Mouse (Mus musculus) heart, postnatal 10 days (tissue): ENCODE data around the gene Nrsn2. TPM values are rescaled to one million over a fixed set of nuclear protein-coding genes. Genes with fewer than 3 reads are reported as not detected.
A peak's percentile ranks its signal among the peaks of the same experiment; 100 is the strongest.
"Not testable (repeated sequence)": the region's sequence is repeated elsewhere in the genome, so short reads cannot be mapped to it uniquely, and the experiment has no call there.

Source experiments
- DNase-seq, 2 experiments: peaks; one replicate each; pipeline ENCODE4 v3.0.0; 2021
- intact Hi-C: fragments of 180-260 bp; cut with DNase I; formaldehyde crosslinking; loops from one replicate; pipeline ENCODE4 v1.15.1; 2025
- total RNA-seq, 2 experiments: library from RNA; stranded (reverse); gene quantifications; 2 replicates each; pipeline ENCODE4 v1.2.3; 2021

Gene Nrsn2
- total RNA-seq, 2 experiments from 2014 or later, result not detected

DNA sequence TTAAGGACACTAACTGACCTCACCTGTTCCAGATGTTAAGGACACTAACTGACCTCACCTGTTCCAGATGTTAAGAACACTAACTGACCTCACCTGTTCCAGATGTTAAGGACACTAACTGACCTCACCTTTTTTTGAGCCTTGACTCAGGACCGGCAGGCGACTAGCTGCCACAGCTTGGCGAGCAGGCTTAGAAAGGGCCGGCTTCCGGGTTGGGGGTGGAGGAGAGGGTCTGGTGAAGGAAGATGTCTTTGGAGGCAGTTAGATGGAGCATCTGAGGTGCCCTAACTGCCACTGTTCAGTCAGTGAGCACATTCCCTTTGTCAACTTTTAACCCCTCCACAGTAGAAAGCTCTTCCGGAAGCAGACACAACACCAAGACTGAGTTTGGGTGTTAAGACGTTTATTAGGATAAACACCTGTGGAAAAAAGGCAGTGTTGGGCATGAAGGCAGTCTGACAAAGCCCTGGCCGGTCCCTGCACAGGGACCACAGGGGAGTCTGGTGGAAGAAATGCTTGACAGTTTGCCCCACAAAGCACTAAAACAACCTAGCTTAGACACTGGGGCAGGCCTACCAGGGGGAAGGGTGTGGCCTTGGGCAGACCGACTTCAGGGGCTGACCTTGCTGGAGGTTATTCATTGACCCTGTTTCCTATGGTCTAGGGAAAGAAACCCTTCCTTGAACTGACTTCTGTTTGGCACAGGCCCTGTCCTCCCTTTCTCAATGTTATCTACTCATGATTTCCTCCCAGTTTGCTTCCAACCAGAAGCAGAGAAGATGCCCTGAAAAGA is 17.0 kb upstream of the Nrsn2 start:
- intact Hi-C loops, result loop anchor here (1.0 to 5.0 kb wide), 2 partner anchors 44 to 149 kb away; partner anchors contain the start of gene Defb29
- DNase-seq, result no peak

DNA sequence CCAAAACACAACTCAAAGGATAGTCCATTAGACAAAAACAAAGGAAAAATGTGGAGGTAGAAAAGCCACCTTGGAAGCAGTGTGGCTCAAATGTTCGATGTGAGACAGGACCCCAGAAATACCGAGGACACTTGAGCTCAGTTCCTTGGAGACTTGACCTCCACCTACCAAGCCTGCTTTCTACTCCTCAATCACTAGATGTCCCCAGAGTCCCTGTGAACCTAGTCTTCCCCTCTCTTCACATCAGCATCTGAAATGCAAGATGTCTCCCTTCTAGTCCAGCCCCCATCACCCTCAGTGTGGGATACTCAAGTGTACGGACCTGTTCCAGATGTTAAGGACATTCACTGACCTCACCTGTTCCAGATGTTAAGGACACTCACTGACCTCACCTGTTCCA is 16.3 kb upstream of the Nrsn2 start:
- intact Hi-C loops, result loop anchor here (1.0 to 5.0 kb wide), 2 partner anchors 45 to 150 kb away; partner anchors contain the start of gene Defb29
- DNase-seq, result peak; percentile 67 to 72

DNA sequence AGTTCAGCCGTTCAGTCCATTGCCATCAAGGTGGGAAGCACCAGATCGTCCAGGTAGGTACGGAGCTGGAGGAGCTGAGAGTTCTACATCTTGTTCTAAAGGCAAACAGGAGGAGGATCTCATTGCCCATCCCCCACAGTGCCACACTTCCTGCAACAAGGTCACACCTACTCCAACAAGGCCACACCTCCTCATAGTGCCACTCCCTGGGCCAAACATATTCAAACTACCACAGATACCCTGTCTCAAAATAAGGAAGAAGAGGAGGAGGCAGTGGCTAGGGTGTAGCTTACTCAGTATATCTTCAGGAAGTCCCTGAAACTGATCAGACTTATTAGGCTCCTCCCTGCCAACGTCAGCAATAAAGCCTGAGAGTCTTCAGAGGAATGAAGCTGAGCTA is 7.8 kb upstream of the Nrsn2 start:
- no peak for DNase-seq

DNA sequence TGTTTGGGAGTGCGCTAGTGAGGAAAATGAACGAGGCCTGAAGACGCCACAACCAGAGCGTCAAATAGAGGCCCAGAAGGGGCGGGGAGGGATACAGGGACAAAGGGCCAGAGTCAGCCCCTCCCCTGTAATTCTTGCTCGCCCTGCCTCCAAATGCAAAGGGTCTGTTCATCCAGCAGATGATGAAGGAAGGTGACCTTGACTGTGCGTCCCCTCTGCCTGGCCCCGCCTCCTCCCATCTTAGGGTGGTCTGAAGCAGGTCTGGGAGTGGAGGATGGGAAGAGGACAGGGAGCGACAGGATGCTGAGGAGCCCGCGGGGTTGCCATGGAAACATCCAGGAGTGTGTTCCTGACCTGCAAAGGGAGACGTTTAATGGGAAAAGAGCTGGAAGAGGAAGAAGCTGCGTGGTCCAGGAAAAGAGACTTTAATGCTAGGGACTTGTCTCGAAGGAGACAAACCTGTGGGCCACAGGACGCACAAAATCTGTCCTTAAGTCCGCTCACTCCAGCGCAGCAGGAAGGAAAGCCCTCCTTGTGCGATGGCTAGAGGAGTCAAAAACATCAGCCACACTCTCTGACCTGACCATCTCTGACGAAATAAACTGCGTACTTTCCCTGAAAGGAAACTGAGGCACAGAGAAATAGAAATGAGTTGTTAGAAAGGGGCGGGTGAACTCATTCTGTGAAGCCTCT is 640 bp downstream of the Nrsn2 start:
- intact Hi-C loops, result no loop called here

More for the DNA sequence above, 7.8 kb upstream of the Nrsn2 start:
- intact Hi-C loops, result no loop called here

DNA sequence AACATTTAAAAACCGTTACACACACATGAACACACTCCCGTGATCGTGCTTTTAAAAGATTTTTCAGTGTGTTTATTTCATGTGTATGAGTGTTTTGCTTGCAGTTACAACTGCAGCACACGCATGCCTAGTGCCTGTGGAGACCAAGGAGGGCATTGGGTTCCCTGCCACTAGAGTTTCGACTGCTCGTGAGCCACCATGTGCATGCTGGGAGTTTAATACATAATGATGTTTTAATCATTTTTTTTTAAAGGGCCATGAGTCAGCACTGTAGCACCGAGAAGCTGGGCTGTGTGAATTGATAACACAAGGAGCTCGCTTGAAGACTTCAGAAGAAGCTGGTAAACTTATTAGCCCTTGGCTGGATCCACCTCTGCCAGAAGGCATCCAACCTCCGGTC is 2.9 kb downstream of the Nrsn2 start:
- intact Hi-C loops, result no loop called here
- no peak for DNase-seq

More for the DNA sequence above, 640 bp downstream of the Nrsn2 start:
- no peak for DNase-seq

DNA sequence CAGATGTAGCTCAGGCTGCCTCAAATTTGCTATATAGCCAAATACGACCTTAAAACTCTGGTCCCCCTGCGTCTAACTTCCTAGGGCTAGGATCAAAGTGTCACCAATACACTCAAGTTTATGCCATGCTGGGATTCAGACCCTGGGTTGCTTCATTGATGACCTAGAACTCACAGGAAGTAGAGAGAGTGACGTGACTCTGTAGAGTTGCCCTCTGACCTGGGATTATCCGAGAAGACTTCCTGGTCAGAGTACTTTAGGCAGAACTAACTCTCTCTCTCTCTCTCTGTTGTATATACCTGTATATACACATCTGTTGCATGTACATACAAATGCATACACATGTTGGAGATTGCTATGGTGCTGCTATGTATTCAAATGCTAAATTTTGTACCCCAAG is 3.8 kb downstream of the Nrsn2 start:
- DNase-seq, result no peak
- intact Hi-C loops, result no loop called here

DNA sequence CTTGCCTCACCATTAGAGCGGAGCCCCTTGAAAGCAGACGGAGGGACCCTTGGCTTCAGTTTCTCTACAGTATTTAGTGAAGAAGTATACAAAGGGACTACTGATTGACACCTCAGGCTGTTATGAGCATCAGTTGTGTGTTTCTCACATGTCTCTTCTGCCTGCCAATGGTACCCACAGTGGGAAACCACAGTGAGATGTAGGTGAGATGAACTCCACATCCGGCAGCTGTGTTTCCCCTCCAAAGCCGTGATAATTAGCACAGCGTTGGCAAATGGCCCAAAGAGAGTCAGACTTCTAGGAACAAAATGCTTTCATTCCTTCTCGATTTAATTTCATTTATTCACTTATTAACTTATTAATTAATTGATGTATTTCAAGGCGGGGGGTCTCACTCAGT is 4.3 kb downstream of the Nrsn2 start:
- intact Hi-C loops, result no loop called here
- DNase-seq, result no peak

DNA sequence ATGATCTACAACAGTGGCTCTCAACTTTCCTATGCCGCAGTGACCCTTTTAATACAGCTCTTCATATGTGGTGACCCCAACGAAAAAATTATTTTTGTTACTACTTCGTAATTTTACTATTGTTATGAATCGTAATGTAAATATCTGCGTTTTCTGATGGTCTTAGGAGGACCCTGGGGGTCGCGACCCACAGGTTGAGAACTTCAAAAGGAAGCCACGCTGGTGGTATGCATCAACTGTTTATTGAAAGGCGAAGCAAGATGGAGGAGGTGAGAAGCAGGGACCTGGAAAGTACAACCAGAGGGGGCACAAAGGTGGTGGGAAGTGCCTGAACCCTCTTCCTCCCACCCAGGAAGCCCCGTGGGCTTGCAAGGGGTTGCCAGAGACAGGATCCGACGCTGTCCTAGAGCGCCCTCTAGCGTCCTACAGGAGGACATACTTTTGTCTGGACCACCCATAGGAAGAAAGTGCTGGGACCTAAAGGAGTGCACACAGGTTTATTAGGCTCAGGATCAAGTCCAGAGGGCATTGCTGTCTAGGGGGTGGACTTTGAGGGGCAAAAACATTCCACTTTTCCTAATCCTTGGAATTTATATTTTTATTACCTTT is 7.8 kb downstream of the Nrsn2 start:
- peak; percentile 57 to 83 for DNase-seq
- intact Hi-C loops, result loop anchor here (2.0 to 5.0 kb wide), 4 partner anchors 76 to 340 kb away; partner anchors contain the start of gene Tbc1d20

DNA sequence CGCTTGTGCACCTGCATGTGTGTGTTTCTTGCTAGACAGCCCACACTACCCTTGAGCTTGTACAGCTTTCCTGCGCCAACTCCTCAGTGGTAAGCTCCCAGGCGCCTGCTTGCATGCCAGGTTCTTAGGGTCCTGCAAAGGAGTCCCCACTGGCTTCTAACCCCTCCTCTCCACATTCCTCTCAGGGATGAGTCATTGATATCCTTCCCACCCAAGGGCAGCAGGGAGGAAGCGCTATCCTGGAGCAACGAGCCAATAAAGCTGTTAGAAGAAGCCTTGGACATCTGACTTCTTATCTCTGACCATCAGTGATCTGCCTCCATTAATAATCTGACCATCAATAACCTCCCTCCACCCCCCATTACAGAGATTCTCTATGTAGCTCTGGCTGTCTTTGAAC is 8.5 kb downstream of the Nrsn2 start:
- intact Hi-C loops, result loop anchor here (2.0 to 5.0 kb wide), 4 partner anchors 76 to 339 kb away; partner anchors contain the start of gene Tbc1d20
- no peak for DNase-seq

DNA sequence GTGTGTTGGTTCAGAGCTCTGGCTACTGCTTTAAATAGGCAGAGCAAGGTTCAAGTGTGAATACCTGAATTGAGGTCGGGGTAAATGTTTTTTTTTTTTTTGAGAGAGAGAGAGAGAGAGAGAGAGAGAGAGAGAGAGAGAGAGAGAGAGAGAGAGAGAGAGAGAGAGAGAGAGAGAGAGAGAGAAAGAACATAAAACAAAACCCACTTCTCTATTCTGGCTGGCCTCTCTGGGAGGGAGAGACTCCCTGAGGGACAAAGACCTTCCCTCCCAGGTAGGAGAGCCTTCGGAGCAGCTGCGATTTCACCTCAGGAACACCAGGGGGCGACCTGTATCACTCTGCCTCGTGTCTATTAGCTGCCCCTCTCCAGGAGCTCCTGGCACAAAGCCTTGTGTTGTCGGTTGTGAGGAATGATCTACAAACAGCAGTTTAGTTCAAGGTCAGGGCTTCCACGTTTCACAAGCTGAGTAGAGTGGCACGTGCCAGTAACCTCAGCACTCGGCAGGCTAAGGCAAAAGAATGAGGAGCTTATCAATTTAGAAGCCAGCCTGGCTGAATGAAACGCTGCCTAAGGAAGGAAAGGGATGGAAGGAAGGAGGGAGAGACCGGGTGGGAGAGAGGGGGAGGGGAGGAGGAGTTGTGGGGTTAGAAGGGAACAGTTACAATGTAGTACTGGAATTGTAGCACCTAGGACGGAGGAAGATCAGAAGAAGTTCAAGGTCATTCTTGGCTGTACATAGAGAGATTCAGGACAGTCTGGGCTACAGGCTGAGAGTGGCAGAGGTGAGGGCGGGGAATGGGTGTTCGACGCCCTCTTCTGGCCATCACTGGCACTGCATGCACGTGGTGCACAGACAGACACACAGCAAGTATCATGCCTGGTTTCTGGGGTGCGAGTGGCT is 12.9 kb downstream of the Nrsn2 start:
- DNase-seq, result peak; percentile 90 to 93
- intact Hi-C loops, result loop anchor here (2.0 kb wide), 1 partner anchor 31 kb away; the partner anchor contains the start of gene Rbck1

DNA sequence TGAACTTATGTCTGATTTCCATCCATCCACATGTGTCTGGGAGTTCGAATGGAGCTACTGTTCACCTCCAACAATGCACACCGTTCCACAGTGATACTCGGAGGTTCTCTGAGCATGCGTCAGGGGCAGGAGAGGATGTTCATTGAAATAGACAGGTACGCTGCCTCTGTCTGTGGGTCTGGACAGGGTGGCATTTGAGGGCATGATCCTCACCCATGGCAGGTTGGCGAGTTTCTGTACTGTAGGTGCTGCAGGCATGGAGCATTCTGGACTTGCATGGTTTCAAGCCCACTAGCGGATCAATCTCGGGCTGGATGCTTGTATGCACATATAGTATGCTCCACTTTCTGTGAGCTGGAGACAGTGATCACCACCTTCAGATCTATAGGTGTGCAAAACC is 15.2 kb downstream of the Nrsn2 start:
- DNase-seq, result no peak
- intact Hi-C loops, result no loop called here

DNA sequence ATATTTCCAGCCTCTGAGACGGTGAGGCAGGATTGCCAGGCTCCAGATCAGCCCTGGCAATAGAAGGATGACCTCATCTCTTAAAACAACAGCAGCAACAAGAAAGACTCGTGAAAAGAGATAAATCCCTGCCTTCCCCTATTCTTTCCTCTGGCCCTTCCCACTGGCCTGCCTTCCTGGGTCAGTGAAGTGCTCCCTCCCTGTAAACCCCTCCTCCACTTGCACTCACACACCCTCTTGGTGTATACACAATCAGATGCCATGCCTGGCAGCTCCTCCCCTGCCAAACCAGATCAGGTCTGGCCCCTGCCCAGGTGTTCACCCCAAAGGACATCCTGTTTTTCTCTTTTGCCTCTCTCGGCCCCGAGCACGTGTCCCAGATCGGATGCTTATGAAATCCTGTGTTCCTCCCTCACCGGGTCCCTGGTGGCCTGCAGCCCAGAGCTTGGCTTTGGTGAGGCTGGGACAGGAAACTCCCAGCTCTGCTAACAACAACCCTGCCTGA is 16.1 kb downstream of the Nrsn2 start:
- intact Hi-C loops, result no loop called here
- peak; percentile 79 to 82 for DNase-seq

DNA sequence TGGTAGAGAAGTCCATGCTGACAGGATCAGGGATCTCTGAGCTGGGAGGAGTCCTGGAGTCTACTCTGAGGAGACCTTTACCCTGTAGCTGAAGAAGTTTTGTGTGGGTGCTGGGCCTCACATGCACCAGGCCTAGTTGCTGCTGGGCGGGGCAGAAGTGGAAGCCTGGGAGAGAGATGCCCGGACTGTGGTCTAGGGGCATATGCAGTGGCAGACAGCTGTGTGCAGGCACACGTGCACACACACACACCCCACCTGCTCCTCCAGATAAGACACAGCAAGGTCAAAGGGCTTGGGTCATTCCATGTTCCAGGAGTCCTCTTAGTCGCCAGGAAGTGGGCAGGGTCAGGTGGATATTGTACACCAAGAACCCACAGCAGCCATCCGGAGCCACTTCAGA is 16.8 kb downstream of the Nrsn2 start:
- intact Hi-C loops, result no loop called here
- DNase-seq, result no peak

DNA sequence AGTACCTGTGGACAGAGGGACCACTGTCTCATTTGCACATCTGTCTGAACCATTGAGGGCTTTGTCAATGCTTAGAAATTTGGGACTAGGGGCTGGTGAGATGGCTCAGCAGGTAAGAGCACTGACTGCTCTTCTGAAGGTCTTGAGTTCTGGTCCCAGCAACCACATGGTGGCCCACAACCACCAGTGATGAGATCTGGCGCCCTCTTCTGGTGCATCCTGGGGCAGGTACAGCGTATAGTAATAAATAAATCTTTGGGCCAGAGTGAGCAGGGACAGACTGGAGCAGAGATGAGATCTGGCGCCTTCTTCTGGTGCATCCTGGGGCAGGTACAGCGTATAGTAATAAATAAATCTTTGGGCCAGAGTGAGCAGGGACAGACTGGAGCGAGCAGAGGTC is 17.5 kb downstream of the Nrsn2 start:
- DNase-seq, intact Hi-C loops: not testable (repeated sequence)

DNA sequence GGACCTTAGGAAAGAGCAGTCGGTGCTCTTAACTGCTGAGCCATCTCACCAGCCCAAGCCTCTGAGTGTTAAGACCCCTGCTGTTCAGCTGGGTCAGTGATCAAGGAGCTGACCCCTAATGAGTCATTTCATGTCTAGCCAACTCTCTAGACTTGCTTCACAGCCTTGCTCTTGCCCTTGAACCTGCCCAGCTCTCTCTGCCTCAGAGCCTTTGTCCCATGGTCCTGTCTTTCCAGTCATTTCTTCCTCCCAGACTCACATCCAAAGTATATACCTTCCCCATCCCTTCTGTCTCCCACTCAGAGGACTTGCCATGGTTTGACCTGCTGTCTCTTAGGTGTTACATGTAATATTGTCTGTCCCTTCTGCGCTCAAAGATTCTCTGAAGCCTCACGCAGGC is 19.2 kb downstream of the Nrsn2 start:
- intact Hi-C loops, result no loop called here
- no peak for DNase-seq

DNA sequence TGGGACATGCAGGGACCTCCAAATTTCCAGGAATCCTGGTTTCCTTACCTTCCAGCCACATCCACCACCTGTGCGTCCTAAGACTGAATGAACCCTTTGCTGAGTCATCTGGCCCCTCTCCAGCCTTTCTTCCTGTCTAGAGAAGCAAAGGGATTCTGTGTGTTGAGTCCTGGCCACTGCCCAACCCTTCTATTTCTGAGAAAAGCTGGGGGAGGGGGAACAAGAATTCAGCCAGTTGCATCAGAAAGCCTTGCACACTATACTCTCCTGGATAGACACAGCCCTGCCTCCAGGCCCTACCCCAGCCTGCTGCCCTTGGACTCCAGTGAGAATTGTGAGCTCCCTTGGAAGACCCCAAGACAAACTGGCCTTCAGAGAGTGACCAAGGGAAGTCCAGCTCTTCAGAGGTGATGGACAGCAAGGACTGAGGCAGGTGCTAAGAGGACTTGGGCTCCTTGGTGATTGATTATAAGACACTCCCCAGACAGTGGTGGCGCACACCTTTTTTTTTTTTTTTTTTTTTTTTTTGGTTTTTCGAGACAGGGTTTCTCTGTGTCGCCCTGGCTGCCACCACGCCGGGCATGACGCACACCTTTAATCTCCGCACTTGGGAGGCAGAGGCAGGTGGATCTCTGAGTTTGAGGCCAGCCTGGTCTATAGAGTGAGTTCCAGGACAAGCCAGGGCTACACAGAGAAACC is 26.4 kb downstream of the Nrsn2 start:
- peak; percentile 74 to 77 for DNase-seq
- intact Hi-C loops, result no loop called here

DNA sequence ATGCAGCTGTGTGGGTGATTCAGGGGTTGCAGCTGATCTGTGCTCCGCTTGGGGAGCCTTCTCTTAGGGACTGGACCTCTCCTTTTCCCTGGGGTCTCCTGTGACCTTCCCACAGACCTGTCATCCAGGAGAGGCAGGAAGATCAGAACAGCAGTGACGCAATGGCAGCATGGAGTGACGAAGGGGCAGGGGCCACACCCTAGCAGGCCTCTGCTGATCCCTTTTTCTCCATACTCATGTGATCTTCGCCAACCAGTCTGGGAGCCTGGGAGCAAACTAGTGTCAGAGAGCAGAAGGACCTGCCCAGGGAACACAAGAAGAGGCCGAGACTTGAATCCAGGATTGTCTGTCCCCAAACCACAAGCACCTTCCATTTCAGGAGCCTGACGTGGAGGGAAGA is 27.2 kb downstream of the Nrsn2 start:
- intact Hi-C loops, result no loop called here
- DNase-seq, result no peak

DNA sequence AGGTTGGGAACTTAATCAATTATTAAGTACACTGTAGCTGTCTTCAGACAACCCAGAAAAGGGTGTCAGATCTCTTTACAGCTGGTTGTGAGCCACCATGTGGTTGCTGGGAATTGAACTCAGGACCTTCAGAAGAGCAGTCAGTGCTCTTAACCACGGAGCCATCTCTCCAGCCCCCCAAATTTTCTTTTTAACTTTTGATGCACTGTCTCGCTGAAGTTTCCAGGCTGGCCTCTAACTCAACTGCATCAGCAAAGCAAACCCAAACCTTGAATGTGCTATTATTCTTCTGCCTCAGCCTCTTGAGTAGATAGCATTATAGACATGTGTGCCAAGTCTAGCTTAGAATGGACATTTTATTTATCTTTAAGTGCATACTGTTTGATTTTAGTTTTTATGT is 28.7 kb downstream of the Nrsn2 start:
- intact Hi-C loops, result no loop called here
- no peak for DNase-seq

DNA sequence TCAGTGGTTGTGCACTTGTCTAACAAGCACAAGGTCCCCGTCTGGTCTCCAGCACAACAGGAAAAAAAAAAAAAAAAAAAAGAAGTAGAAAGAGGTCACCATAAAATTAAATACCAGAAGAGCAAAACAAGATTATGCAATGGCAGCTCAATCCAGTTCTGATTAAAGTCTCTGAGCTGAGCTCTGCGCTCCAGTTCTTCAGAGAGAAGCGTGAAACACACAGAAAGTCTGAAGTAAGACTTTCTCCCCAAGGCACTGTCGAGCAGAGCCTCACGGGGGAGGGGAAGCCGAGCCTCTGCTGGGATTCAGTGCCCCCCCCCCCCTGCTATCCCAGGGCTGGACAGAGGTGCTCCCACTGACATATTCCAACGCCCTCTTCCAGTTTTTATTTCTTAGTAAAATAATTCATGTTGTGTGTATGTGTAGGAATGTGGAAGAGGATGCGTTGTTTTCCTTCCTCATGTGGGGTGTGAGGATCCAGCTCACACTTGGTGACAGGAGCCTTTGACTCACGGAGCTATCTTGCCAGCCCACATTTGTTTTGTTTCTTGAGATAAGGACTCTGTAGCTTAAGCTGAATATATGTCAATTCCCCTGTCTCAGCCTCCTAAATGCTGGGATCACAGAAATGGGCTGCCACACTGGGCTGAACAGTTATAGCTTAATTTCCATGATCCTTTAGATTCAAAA is 29.5 kb downstream of the Nrsn2 start:
- intact Hi-C loops, result no loop called here
- no peak for DNase-seq
